Mouse (Mus musculus): ENCODE data around the gene Myt1. TPM values are rescaled to one million over a fixed set of nuclear protein-coding genes. Genes with fewer than 3 reads are reported as not detected.
A peak's percentile ranks its signal among the peaks of the same experiment; 100 is the strongest.

Gene Myt1
- polyA plus RNA-seq, 1 experiment from 2014 or later = not detected

DNA sequence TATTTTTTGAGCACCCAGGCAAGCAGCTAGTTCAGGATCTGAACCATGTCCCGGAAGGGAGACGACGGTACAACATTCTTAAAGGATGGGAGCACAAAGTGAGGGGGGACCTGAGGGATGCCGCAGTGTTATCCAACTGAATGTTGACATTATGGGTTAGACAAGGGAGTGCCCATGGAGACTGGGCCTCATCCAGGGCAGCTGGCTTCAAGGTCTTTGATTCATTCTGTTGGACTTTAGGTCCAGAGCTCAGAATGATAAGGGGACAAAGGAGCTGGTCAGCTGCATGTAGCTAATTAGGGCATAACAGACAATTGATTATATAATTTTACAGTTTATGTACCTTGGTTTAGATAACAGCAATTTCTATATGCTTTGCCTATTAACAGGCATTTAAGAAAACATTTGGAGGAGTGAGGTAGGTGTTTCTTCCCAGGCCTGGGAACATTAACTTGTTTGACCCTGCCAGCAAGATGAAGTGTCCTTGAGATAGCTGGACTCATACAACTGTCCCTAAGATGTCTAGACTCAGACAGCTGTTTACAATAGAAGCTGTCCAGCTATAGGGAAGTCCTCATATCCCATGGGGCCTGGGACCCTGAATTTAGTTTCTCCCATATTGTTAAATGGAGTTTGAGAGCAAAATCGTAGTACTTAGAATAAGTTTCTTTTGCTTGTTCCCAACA lies 82.7 kb downstream of the Myt1 start:
- no peak overlapping the region for H3K4me2 ChIP-seq (replicated peaks; ENCODE audit: low read depth, low read length)
- no peak for TF ChIP-seq CTCF (IDR thresholded peaks at IDR 0.05)
- TF ChIP-seq EP300 (IDR thresholded peaks at IDR 0.05) = no peak
- no peak overlapping the region for H3K4me3 ChIP-seq (ENCODE audit: low read depth, low read length)
- no peaks in the 10 kb centered on the region for H3K27me3 ChIP-seq (replicated peaks; ENCODE audit: insufficient read depth, low read length)
- peaks cover 20% of the 10 kb centered on the region; the same call in 1 of the 2 replicates for H3K36me3 ChIP-seq (ENCODE audit: insufficient read depth, low read length)
- no peak for ATAC-seq
- H3K4me1 ChIP-seq (ENCODE audit: insufficient read depth, low read depth, low read length) = no peaks in the 10 kb centered on the region
- no peak for DNase-seq (ENCODE audit: low spot score)
- no peaks in the 10 kb centered on the region for H3K9me3 ChIP-seq (ENCODE audit: low read length)
- no peak overlapping the region for H3K27ac ChIP-seq (ENCODE audit: low read length)
- H3K9ac ChIP-seq (replicated peaks; ENCODE audit: low read depth) = no peak overlapping the region
- WGBS = 74% methylated on average over 5 of the region's 5 CpGs

GRCm38 (mm10) chr2:181863791-181864535 lies 100.8 kb downstream of the Myt1 start, which contains the start of gene Polr3k:
Gene Polr3k, plus strand, starts transcription at chr2:181864337.
- peak; percentile 100 for ATAC-seq
- TF ChIP-seq EP300 (IDR thresholded peaks at IDR 0.05) (no peak), CTCF (IDR thresholded peaks at IDR 0.05) (no peak; the same call in 1 of the 2 replicates)

GRCm38 (mm10) chr2:181864536-181864860 lies 101.4 kb downstream of the Myt1 start:
- no peak for ATAC-seq
- Histone ChIP-seq H3K4me2 (replicated peaks; ENCODE audit: low read depth, low read length) (peak overlapping the region; percentile 90), H3K4me1 (ENCODE audit: insufficient read depth, low read depth, low read length) (peaks cover 13% of the 10 kb centered on the region; the same call in 1 of the 2 replicates), H3K27ac (ENCODE audit: low read length) (peak overlapping the region; percentile 64), H3K9ac (replicated peaks; ENCODE audit: low read depth) (peak overlapping the region; percentile 43), H3K27me3 (replicated peaks; ENCODE audit: insufficient read depth, low read length) (no peaks in the 10 kb centered on the region), H3K4me3 (ENCODE audit: low read depth, low read length) (peak overlapping the region; percentile 64), H3K36me3 (ENCODE audit: insufficient read depth, low read length) (no peaks in the 10 kb centered on the region), H3K9me3 (ENCODE audit: low read length) (no peaks in the 10 kb centered on the region)
- no peak for DNase-seq (ENCODE audit: low spot score)
- TF ChIP-seq CTCF (IDR thresholded peaks at IDR 0.05) = no peak
- TF ChIP-seq EP300 (IDR thresholded peaks at IDR 0.05) = no peak
- WGBS = under 1% methylated on average over 21 of the region's 22 CpGs

More at GRCm38 (mm10) chr2:181863791-181864535, 100.8 kb downstream of the Myt1 start, which contains the start of gene Polr3k:
- H3K9ac ChIP-seq (replicated peaks; ENCODE audit: low read depth) = peak within 1 kb of the TSS; percentile 43
- H3K4me3 ChIP-seq (ENCODE audit: low read depth, low read length) = peak within 1 kb of the TSS; percentile 64
- no peaks in the 10 kb centered on the region for H3K9me3 ChIP-seq (ENCODE audit: low read length)
- 0 out of 2 replicates have a peak, but pooled peaks cover 4% of the 10 kb centered on the region for H3K36me3 ChIP-seq (ENCODE audit: insufficient read depth, low read length)
- H3K27ac ChIP-seq (ENCODE audit: low read length) = peak within 1 kb of the TSS; percentile 64
- WGBS = under 1% methylated on average over 35 of the region's 35 CpGs
- peak; percentile 99 for DNase-seq (ENCODE audit: low spot score)
- peaks cover 13% of the 10 kb centered on the region; the same call in 1 of the 2 replicates for H3K4me1 ChIP-seq (ENCODE audit: insufficient read depth, low read depth, low read length)
- H3K27me3 ChIP-seq (replicated peaks; ENCODE audit: insufficient read depth, low read length) = no peaks in the 10 kb centered on the region
- H3K4me2 ChIP-seq (replicated peaks; ENCODE audit: low read depth, low read length) = peak within 1 kb of the TSS; percentile 90

DNA sequence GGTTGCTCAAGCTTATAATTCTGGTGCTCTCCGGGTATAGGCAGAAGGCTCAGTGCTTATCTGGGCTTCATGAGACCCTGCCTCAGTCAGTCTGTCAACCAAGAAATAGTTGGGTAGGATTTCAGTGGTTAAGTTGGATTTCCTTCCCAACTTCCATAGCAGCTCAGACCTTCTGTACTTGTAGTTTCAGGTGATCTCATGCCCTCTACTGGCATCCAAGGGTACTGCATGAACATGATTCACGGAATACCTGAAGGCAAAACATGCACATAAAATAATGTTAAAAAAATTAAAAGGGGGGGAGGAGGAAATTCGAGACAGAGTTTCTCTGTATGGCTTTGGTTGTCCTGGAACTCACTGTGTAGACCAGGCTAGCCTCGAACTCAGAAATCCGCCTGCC lies 103.8 kb downstream of the Myt1 start:
- Histone ChIP-seq H3K4me1 (ENCODE audit: insufficient read depth, low read depth, low read length) (peaks cover 13% of the 10 kb centered on the region; the same call in 1 of the 2 replicates), H3K27me3 (replicated peaks; ENCODE audit: insufficient read depth, low read length) (no peaks in the 10 kb centered on the region), H3K4me3 (ENCODE audit: low read depth, low read length) (no peak overlapping the region), H3K9ac (replicated peaks; ENCODE audit: low read depth) (no peak overlapping the region), H3K4me2 (replicated peaks; ENCODE audit: low read depth, low read length) (no peak overlapping the region), H3K27ac (ENCODE audit: low read length) (no peak overlapping the region), H3K9me3 (ENCODE audit: low read length) (no peaks in the 10 kb centered on the region), H3K36me3 (ENCODE audit: insufficient read depth, low read length) (no peaks in the 10 kb centered on the region)
- DNase-seq (ENCODE audit: low spot score) (peak; percentile 79), ATAC-seq (no peak)
- no peak for TF ChIP-seq EP300 (IDR thresholded peaks at IDR 0.05)
- peak; percentile 88 for TF ChIP-seq CTCF (IDR thresholded peaks at IDR 0.05)
- 51% methylated on average over 5 of the region's 5 CpGs for WGBS

- WGBS = 93% methylated on average over 2 of the region's 2 CpGs
- H3K4me3 ChIP-seq (ENCODE audit: low read depth, low read length) = no peak overlapping the region
These were observed 107.9 kb downstream of the Myt1 start for GRCm38 (mm10) chr2:181871039-181871438.

More at GRCm38 (mm10) chr2:181871039-181871438, 107.9 kb downstream of the Myt1 start:
- Histone ChIP-seq H3K4me2 (replicated peaks; ENCODE audit: low read depth, low read length) (no peak overlapping the region), H3K9me3 (ENCODE audit: low read length) (no peaks in the 10 kb centered on the region), H3K9ac (replicated peaks; ENCODE audit: low read depth) (no peak overlapping the region), H3K27ac (ENCODE audit: low read length) (no peak overlapping the region), H3K36me3 (ENCODE audit: insufficient read depth, low read length) (no peaks in the 10 kb centered on the region), H3K4me1 (ENCODE audit: insufficient read depth, low read depth, low read length) (no peaks in the 10 kb centered on the region), H3K27me3 (replicated peaks; ENCODE audit: insufficient read depth, low read length) (no peaks in the 10 kb centered on the region)
- TF ChIP-seq EP300 (IDR thresholded peaks at IDR 0.05) = no peak
- no peak for TF ChIP-seq CTCF (IDR thresholded peaks at IDR 0.05)
- DNase-seq (ENCODE audit: low spot score) = no peak
- no peak for ATAC-seq

Other genes with a start within 250 kb of the Myt1 start
- gene Dnajc5, start 242.8 kb upstream of the Myt1 start, polyA plus RNA-seq (2015; fragmentation: Nextera tagmentation; extraction: Ambion mirVana) = 57.2 and 59.5 TPM in 2 replicates
- gene Uckl1, start 178.4 kb upstream of the Myt1 start, polyA plus RNA-seq (2015; fragmentation: Nextera tagmentation; extraction: Ambion mirVana) = 41.8 and 43.3 TPM in 2 replicates
- 32.3 and 33.6 TPM in 2 replicates for gene Prpf6, start 171.5 kb upstream of the Myt1 start, polyA plus RNA-seq (2015; fragmentation: Nextera tagmentation; extraction: Ambion mirVana)
- 21.8 and 24.4 TPM in 2 replicates for gene Zfp512b, start 170.5 kb upstream of the Myt1 start, polyA plus RNA-seq (2015; fragmentation: Nextera tagmentation; extraction: Ambion mirVana)
- 20.8 and 21.3 TPM in 2 replicates for gene Samd10, start 164.1 kb upstream of the Myt1 start, polyA plus RNA-seq (2015; fragmentation: Nextera tagmentation; extraction: Ambion mirVana)
- gene Gm29797, start 106.3 kb upstream of the Myt1 start, polyA plus RNA-seq (2015; fragmentation: Nextera tagmentation; extraction: Ambion mirVana) = not detected in 2 replicates
- 134 and 161 TPM in 2 replicates for gene Sox18, start 91.7 kb upstream of the Myt1 start, polyA plus RNA-seq (2015; fragmentation: Nextera tagmentation; extraction: Ambion mirVana)
- 14.1 and 15.3 TPM in 2 replicates for gene Tcea2, start 83.0 kb upstream of the Myt1 start, polyA plus RNA-seq (2015; fragmentation: Nextera tagmentation; extraction: Ambion mirVana)
- 32.7 and 33.3 TPM in 2 replicates for gene Rgs19, start 69.4 kb upstream of the Myt1 start, polyA plus RNA-seq (2015; fragmentation: Nextera tagmentation; extraction: Ambion mirVana)
- not detected in 2 replicates for gene Lkaaear1, start 64.9 kb upstream of the Myt1 start, polyA plus RNA-seq (2015; fragmentation: Nextera tagmentation; extraction: Ambion mirVana)
- 0.20 TPM in 1 of 2 replicates, not detected in the other for gene Oprl1, start 48.3 kb upstream of the Myt1 start, polyA plus RNA-seq (2015; fragmentation: Nextera tagmentation; extraction: Ambion mirVana)
- 37.3 and 43.6 TPM in 2 replicates for gene Pcmtd2, start 74.5 kb downstream of the Myt1 start, polyA plus RNA-seq (2015; fragmentation: Nextera tagmentation; extraction: Ambion mirVana)
- 30.7 and 31.4 TPM in 2 replicates for gene Polr3k, start 101.0 kb downstream of the Myt1 start, polyA plus RNA-seq (2015; fragmentation: Nextera tagmentation; extraction: Ambion mirVana)
- not detected in 2 replicates for gene Gm14496, start 227.8 kb downstream of the Myt1 start, polyA plus RNA-seq (2015; fragmentation: Nextera tagmentation; extraction: Ambion mirVana)

Data from lung, postnatal 0 days (tissue).